Mouse (Mus musculus) embryonic fibroblast, embryonic 13.5 days (primary cell): Measurements from ENCODE around the gene Ssrp1.

Source experiments
- CTCF ChIP-seq: IDR thresholded peaks from 2 replicates; pipeline ENCODE4 v1.5.1; 2011; ENCODE audit warnings: mild to moderate bottlenecking, control low read depth, low read length, moderate library complexity, borderline replicate concordance; ENCODE audit not compliant: insufficient read depth
- POLR2A ChIP-seq: IDR thresholded peaks from 2 replicates; pipeline ENCODE4 v1.6.1; 2011; ENCODE audit warnings: low read depth, mild to moderate bottlenecking, control low read depth, low read length, moderate library complexity

- TF ChIP-seq CTCF: no peak
- TF ChIP-seq POLR2A: no peak
These were observed 29.9 kb downstream of the Ssrp1 start for GRCm38 (mm10) chr2:85066937-85067336.
